Mouse (Mus musculus): Measurements from ENCODE around the gene Axdnd1. TPM values are rescaled to one million over a fixed set of nuclear protein-coding genes. Genes with fewer than 3 reads are reported as not detected.
A peak's percentile ranks its signal among the peaks of the same experiment; 100 is the strongest.
"Not testable (repeated sequence)": the region's sequence is repeated elsewhere in the genome, so short reads cannot be mapped to it uniquely, and the experiment has no call there.

The Axdnd1 gene
- polyA plus RNA-seq, 1 experiment = 0.22 TPM

GRCm38 (mm10) chr1:156402491-156402890 lies 18.5 kb downstream of the Axdnd1 start:
- no peak overlapping the region for H3ac ChIP-seq (ENCODE audit: control insufficient read depth, insufficient read length, low read depth)
- TF ChIP-seq MYOD1 (IDR thresholded peaks at IDR 0.05; ENCODE audit: control insufficient read depth, insufficient read length, low read depth) (no peak), USF1 (IDR thresholded peaks at IDR 0.05; ENCODE audit: low read depth) (no peak), CEBPB (IDR thresholded peaks at IDR 0.05; ENCODE audit: low read depth) (no peak), CTCF (IDR thresholded peaks at IDR 0.05; ENCODE audit: control insufficient read depth, insufficient read depth, insufficient read length) (no peak), FOSL1 (IDR thresholded peaks at IDR 0.05; ENCODE audit: insufficient read depth, low read length, poor library complexity, severe bottlenecking) (no peak), MAX (IDR thresholded peaks at IDR 0.05) (no peak), MYOG (IDR thresholded peaks at IDR 0.05; ENCODE audit: control insufficient read depth, extremely low read depth, insufficient read length) (no peak)
- H3K79me3 ChIP-seq (ENCODE audit: low read depth) = no peaks in the 10 kb centered on the region
- no peak overlapping the region for H3K4me3 ChIP-seq (ENCODE audit: insufficient read depth, poor library complexity, severe bottlenecking)
- H3K79me2 ChIP-seq (ENCODE audit: control insufficient read depth, insufficient read depth) = no peaks in the 10 kb centered on the region
- no peaks in the 10 kb centered on the region for H3K27me3 ChIP-seq (ENCODE audit: control insufficient read depth, insufficient read depth, insufficient read length)
- no peaks in the 10 kb centered on the region for H3K36me3 ChIP-seq (ENCODE audit: control insufficient read depth, insufficient read depth)

GRCm38 (mm10) chr1:156400159-156400558 lies 20.8 kb downstream of the Axdnd1 start:
- not testable (repeated sequence) for H3K36me3 ChIP-seq (ENCODE audit: control insufficient read depth, insufficient read depth); H3ac ChIP-seq (ENCODE audit: control insufficient read depth, insufficient read length, low read depth); H3K79me3 ChIP-seq (ENCODE audit: low read depth); H3K79me2 ChIP-seq (ENCODE audit: control insufficient read depth, insufficient read depth); H3K4me3 ChIP-seq (ENCODE audit: insufficient read depth, poor library complexity, severe bottlenecking); H3K27me3 ChIP-seq (ENCODE audit: control insufficient read depth, insufficient read depth, insufficient read length)
- TF ChIP-seq CEBPB (IDR thresholded peaks at IDR 0.05; ENCODE audit: low read depth) = peak; percentile 55

- Histone ChIP-seq H3K4me3 (ENCODE audit: insufficient read depth, poor library complexity, severe bottlenecking) (no peak overlapping the region), H3K36me3 (ENCODE audit: control insufficient read depth, insufficient read depth) (no peaks in the 10 kb centered on the region), H3K79me3 (ENCODE audit: low read depth) (no peaks in the 10 kb centered on the region), H3K79me2 (ENCODE audit: control insufficient read depth, insufficient read depth) (no peaks in the 10 kb centered on the region), H3K27me3 (ENCODE audit: control insufficient read depth, insufficient read depth, insufficient read length) (no peaks in the 10 kb centered on the region), H3ac (ENCODE audit: control insufficient read depth, insufficient read length, low read depth) (no peak overlapping the region)
- no peak for TF ChIP-seq MYOD1 (IDR thresholded peaks at IDR 0.05; ENCODE audit: control insufficient read depth, insufficient read length, low read depth)
- TF ChIP-seq MYOG (IDR thresholded peaks at IDR 0.05; ENCODE audit: control insufficient read depth, extremely low read depth, insufficient read length) = no peak
- TF ChIP-seq CTCF (IDR thresholded peaks at IDR 0.05; ENCODE audit: control insufficient read depth, insufficient read depth, insufficient read length) = no peak
- no peak for TF ChIP-seq MAX (IDR thresholded peaks at IDR 0.05)
- no peak for TF ChIP-seq FOSL1 (IDR thresholded peaks at IDR 0.05; ENCODE audit: insufficient read depth, low read length, poor library complexity, severe bottlenecking)
- TF ChIP-seq CEBPB (IDR thresholded peaks at IDR 0.05; ENCODE audit: low read depth) = no peak
- no peak for TF ChIP-seq USF1 (IDR thresholded peaks at IDR 0.05; ENCODE audit: low read depth)
These were observed 27.8 kb downstream of the Axdnd1 start for GRCm38 (mm10) chr1:156393148-156393547.

- Histone ChIP-seq H3K79me3 (ENCODE audit: low read depth) (no peaks in the 10 kb centered on the region), H3ac (ENCODE audit: control insufficient read depth, insufficient read length, low read depth) (no peak overlapping the region), H3K27me3 (ENCODE audit: control insufficient read depth, insufficient read depth, insufficient read length) (no peaks in the 10 kb centered on the region), H3K36me3 (ENCODE audit: control insufficient read depth, insufficient read depth) (no peaks in the 10 kb centered on the region), H3K4me3 (ENCODE audit: insufficient read depth, poor library complexity, severe bottlenecking) (no peak overlapping the region), H3K79me2 (ENCODE audit: control insufficient read depth, insufficient read depth) (no peaks in the 10 kb centered on the region)
- TF ChIP-seq CTCF (IDR thresholded peaks at IDR 0.05; ENCODE audit: control insufficient read depth, insufficient read depth, insufficient read length) = no peak
- TF ChIP-seq CEBPB (IDR thresholded peaks at IDR 0.05; ENCODE audit: low read depth) = no peak
- no peak for TF ChIP-seq FOSL1 (IDR thresholded peaks at IDR 0.05; ENCODE audit: insufficient read depth, low read length, poor library complexity, severe bottlenecking)
- TF ChIP-seq MYOD1 (IDR thresholded peaks at IDR 0.05; ENCODE audit: control insufficient read depth, insufficient read length, low read depth) = no peak
- no peak for TF ChIP-seq MAX (IDR thresholded peaks at IDR 0.05)
- TF ChIP-seq USF1 (IDR thresholded peaks at IDR 0.05; ENCODE audit: low read depth) = no peak
- no peak for TF ChIP-seq MYOG (IDR thresholded peaks at IDR 0.05; ENCODE audit: control insufficient read depth, extremely low read depth, insufficient read length)
These were observed 34.1 kb downstream of the Axdnd1 start for GRCm38 (mm10) chr1:156386880-156387279.

GRCm38 (mm10) chr1:156386232-156386631 lies 34.7 kb downstream of the Axdnd1 start:
- Histone ChIP-seq H3ac (ENCODE audit: control insufficient read depth, insufficient read length, low read depth) (no peak overlapping the region), H3K4me3 (ENCODE audit: insufficient read depth, poor library complexity, severe bottlenecking) (no peak overlapping the region), H3K27me3 (ENCODE audit: control insufficient read depth, insufficient read depth, insufficient read length) (no peaks in the 10 kb centered on the region), H3K79me3 (ENCODE audit: low read depth) (no peaks in the 10 kb centered on the region), H3K79me2 (ENCODE audit: control insufficient read depth, insufficient read depth) (no peaks in the 10 kb centered on the region), H3K36me3 (ENCODE audit: control insufficient read depth, insufficient read depth) (no peaks in the 10 kb centered on the region)
- TF ChIP-seq MYOD1 (IDR thresholded peaks at IDR 0.05; ENCODE audit: control insufficient read depth, insufficient read length, low read depth) (no peak), FOSL1 (IDR thresholded peaks at IDR 0.05; ENCODE audit: insufficient read depth, low read length, poor library complexity, severe bottlenecking) (no peak), MYOG (IDR thresholded peaks at IDR 0.05; ENCODE audit: control insufficient read depth, extremely low read depth, insufficient read length) (no peak), CTCF (IDR thresholded peaks at IDR 0.05; ENCODE audit: control insufficient read depth, insufficient read depth, insufficient read length) (no peak), MAX (IDR thresholded peaks at IDR 0.05) (no peak), CEBPB (IDR thresholded peaks at IDR 0.05; ENCODE audit: low read depth) (no peak), USF1 (IDR thresholded peaks at IDR 0.05; ENCODE audit: low read depth) (no peak)

GRCm38 (mm10) chr1:156381217-156381616 lies 39.7 kb downstream of the Axdnd1 start:
- H3K36me3 ChIP-seq (ENCODE audit: control insufficient read depth, insufficient read depth) = no peaks in the 10 kb centered on the region
- H3K79me2 ChIP-seq (ENCODE audit: control insufficient read depth, insufficient read depth) = no peaks in the 10 kb centered on the region
- no peaks in the 10 kb centered on the region for H3K27me3 ChIP-seq (ENCODE audit: control insufficient read depth, insufficient read depth, insufficient read length)
- no peaks in the 10 kb centered on the region for H3K79me3 ChIP-seq (ENCODE audit: low read depth)
- no peak overlapping the region for H3ac ChIP-seq (ENCODE audit: control insufficient read depth, insufficient read length, low read depth)
- no peak for TF ChIP-seq MYOG (IDR thresholded peaks at IDR 0.05; ENCODE audit: control insufficient read depth, extremely low read depth, insufficient read length)
- TF ChIP-seq MAX (IDR thresholded peaks at IDR 0.05) = no peak
- no peak for TF ChIP-seq FOSL1 (IDR thresholded peaks at IDR 0.05; ENCODE audit: insufficient read depth, low read length, poor library complexity, severe bottlenecking)
- TF ChIP-seq CTCF (IDR thresholded peaks at IDR 0.05; ENCODE audit: control insufficient read depth, insufficient read depth, insufficient read length) = no peak
- H3K4me3 ChIP-seq (ENCODE audit: insufficient read depth, poor library complexity, severe bottlenecking) = no peak overlapping the region

Measured in C2C12 (cell line).